Mouse (Mus musculus) olfactory bulb, adult 2 months (tissue): ENCODE results near the gene Furin. TPM values are rescaled to one million over a fixed set of nuclear protein-coding genes. Genes with fewer than 3 reads are reported as not detected.

Experiments
- H3K27ac ChIP-seq: fragments of 200-500 bp; 2 replicates; pipeline ENCODE4 v1.5.1; 2012; ENCODE audit warnings: low read depth, low read length; ENCODE audit not compliant: insufficient read depth
- H3K4me1 ChIP-seq: fragments of 200-500 bp; 2 replicates; pipeline ENCODE4 v1.6.1; 2012; ENCODE audit warnings: low read length; ENCODE audit not compliant: control insufficient read depth, insufficient read depth
- H3K4me3 ChIP-seq: fragments of 200-500 bp; 2 replicates; pipeline ENCODE4 v1.5.1; 2012; ENCODE audit warnings: mild to moderate bottlenecking, low read depth, low read length, moderate library complexity; ENCODE audit not compliant: insufficient read depth
- CTCF ChIP-seq: fragments of 200-500 bp; IDR thresholded peaks from 2 replicates; pipeline ENCODE4 v1.5.1; 2012; ENCODE audit warnings: low read depth, mild to moderate bottlenecking, low read length, moderate library complexity; ENCODE audit not compliant: insufficient read depth
- POLR2A ChIP-seq: fragments of 200-500 bp; IDR thresholded peaks from 2 replicates; pipeline ENCODE4 v1.6.1; 2012; ENCODE audit warnings: mild to moderate bottlenecking, low read depth, low read length, moderate library complexity; ENCODE audit not compliant: insufficient read depth
- WGBS: fragments of 180-500 bp; shearing (Covaris S2); methylation state at CpG from one replicate; pipeline ENCODE4 v1.1.7; 2018; 5-methylcytosine and 5-hydroxymethylcytosine counted together
- polyA plus RNA-seq: library from polyadenylated mRNA; stranded (reverse); fragments of >200 nt; gene quantifications from 2 replicates; pipeline ENCODE4 v1.2.4, GENCODE M21; 2012; ENCODE audit warnings: low replicate concordance; ENCODE audit not compliant: missing spikeins, insufficient read depth, insufficient read length

The Furin gene
- polyA plus RNA-seq, 1 experiment: not detected

DNA sequence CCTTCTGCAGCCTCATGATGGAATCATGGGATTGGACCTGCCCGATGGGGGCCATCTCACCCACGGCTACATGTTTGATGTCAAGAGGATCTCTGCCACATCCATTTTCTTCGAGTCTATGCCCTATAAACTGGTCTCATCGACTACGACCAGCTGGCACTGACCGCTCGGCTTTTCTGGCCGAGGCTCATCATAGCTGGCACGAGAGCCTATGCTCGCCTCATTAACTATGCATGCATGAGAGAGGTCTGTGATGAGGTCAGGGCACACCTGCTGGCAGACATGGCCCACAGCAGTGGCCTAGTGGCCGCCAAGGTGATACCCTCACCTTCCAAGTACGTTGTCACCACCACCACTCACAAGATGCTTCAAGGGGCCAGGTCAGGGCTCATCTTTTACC, 24.4 kb upstream of the Furin start:
- TF ChIP-seq CTCF (no peak), POLR2A (no peak)
- WGBS: 90% methylated on average over 12 of the region's 12 CpGs
- no peak overlapping the region for H3K4me3 ChIP-seq
- H3K4me1 ChIP-seq: no peaks in the 10 kb centered on the region
- no peak overlapping the region for H3K27ac ChIP-seq

DNA sequence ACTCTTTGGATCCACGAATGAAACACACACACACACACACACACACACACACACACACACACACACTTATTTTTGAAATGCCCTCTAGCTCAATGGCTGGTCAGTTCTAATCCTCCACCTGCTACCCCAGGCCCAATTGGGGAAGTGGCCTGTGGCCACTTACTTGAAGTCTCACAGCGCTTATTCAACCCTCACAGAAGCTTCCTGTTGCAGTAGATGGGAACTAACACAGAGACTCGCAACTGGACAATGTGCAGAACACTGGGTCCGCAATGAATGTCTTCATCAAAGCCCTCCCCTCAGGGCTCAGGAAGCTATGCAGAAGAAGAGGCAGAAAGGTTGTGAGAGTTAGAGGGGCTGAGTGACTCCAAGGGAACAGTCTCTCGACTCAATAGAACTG, 22.5 kb upstream of the Furin start:
- peaks cover 3% of the 10 kb centered on the region for H3K4me1 ChIP-seq
- H3K4me3 ChIP-seq: no peak overlapping the region
- no peak overlapping the region for H3K27ac ChIP-seq
- WGBS: 88% methylated on average over 5 of the region's 5 CpGs
- TF ChIP-seq POLR2A (no peak), CTCF (no peak)

- H3K4me3 ChIP-seq: no peak overlapping the region
- H3K27ac ChIP-seq: no peak overlapping the region
- peaks cover 3% of the 10 kb centered on the region for H3K4me1 ChIP-seq
- WGBS: 81% methylated on average over 7 of the region's 7 CpGs
- no peak for TF ChIP-seq POLR2A
- no peak for TF ChIP-seq CTCF
Measured at GRCm38 (mm10) chr7:80426363-80426762, 21.1 kb upstream of the Furin start.

DNA sequence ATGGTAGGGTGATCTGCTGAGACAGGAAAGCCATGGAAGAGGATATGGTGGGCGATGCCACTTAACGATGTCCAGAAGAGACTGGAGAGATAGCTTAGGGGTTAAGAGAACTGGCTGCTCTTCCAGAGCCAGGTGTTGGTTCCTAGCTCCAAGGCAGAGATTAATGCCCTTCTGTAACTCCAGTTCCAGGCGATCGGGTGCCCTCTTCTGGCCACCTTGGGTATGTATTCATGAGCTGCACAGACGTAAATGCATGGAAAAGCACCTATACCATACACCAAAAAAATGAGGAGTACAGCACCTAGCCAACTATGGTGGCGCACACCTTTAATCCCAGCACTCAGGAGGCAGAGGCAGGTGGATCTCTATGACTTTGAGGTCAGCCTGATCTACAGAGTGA, 19.5 kb upstream of the Furin start:
- H3K4me3 ChIP-seq: no peak overlapping the region
- no peak overlapping the region for H3K27ac ChIP-seq
- H3K4me1 ChIP-seq: peaks cover 3% of the 10 kb centered on the region
- WGBS: 93% methylated on average over 6 of the region's 6 CpGs
- no peak for TF ChIP-seq POLR2A

DNA sequence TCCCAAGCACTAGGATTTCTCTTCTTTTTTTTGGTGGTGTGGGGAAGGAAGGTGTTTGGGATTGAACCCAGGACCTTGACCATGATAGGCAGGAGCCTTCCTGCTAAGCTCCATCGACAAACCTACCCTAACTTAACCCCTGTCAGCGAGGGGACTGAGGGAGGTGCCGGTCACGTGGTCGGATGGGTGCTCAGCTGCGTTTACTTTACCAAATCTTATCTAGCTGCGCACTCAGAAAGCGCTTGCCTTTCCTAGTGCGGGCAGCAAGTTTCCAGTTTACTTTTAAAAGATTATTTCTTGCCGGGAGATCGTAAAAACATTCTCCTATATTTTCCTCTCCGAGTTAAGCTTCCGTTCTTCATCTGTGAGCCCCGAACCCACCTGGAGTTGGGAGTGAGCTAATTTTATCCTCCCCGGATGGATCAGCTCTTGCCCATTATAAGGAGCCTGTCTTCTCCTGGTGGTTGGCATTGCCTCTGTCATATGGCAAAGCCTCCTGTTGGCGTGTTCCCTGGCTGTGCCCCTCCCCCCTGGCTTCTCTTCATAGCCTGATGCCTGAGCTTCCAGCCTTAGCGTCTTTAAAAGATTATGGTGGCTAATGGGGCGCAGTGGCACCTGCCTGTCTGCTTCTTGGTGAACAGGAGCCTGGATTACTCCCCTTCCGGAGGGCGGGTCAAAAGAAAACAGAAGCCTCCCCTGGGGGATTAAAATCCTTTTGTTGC, 17.7 kb upstream of the Furin start:
- 20% methylated on average over 20 of the region's 20 CpGs for WGBS
- no peak overlapping the region for H3K27ac ChIP-seq
- H3K4me3 ChIP-seq: no peak overlapping the region
- H3K4me1 ChIP-seq: peaks cover 3% of the 10 kb centered on the region
- TF ChIP-seq CTCF (no peak), POLR2A (no peak)

DNA sequence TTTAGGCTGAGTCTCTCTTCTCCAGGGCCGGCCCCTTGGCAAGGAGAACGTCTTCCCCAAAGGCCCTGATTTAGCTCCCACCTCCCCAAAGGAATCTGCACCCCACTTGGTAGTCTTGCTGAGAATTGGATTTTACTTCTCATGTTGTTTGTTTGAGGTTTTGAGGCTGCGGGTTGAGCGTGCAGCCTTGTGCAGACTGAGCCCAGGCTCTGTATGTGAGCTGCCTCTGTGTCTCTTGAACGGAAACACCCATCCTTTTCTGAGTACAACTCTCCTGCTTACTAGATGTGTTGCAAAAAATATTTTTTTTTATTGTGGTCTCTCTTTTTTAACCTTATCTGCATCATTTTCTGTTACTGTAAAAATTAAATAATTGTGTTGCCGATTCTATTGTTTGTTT, 16.3 kb upstream of the Furin start:
- WGBS: 92% methylated on average over 6 of the region's 6 CpGs
- Histone ChIP-seq H3K4me3 (no peak overlapping the region), H3K4me1 (peaks cover 3% of the 10 kb centered on the region), H3K27ac (no peak overlapping the region)
- TF ChIP-seq CTCF (no peak), POLR2A (no peak)

DNA sequence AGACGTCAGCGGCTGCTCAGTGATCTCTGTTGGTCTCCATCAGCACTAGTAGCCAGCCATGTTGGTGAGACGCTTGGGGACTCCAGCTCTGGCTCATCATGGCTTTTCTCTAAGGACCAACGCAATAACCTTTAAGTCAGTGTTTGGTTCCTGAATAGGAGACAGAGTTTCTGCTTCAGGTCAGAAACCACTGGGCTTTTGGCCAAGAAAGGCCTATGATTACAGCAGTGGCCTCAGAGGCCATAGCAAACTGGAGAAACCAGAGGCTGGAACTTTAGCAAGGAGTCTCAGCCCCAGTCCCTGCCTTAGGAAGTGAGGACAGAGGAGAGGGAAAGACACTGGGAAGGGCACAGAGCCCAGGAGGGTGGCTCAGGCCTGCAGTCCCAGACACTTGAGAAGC, 15.3 kb upstream of the Furin start:
- TF ChIP-seq POLR2A (no peak), CTCF (no peak)
- WGBS: 93% methylated on average over 4 of the region's 4 CpGs

DNA sequence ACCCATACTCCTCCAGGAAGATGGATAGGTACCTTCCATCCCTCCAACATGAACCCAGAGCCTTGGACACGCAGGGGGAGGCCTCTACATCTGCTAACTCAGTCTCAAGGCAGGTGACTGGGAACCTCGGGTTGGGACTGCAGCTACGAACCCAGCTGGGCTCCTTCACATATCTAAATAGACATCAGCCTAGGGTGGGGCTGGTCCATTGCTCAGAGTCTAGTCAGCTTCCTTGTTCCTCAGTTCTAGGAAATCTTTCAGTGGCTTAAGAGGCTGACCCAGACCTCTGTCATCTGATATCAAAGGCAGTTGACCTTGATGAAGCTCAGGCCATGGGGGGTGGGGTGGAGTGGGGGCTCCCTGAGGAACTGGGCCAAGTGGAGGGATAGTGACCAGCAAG, 14.0 kb upstream of the Furin start:
- Histone ChIP-seq H3K4me1 (peaks cover 3% of the 10 kb centered on the region), H3K27ac (no peak overlapping the region), H3K4me3 (no peak overlapping the region)
- no peak for TF ChIP-seq CTCF
- no peak for TF ChIP-seq POLR2A
- 86% methylated on average over 3 of the region's 3 CpGs for WGBS

More for the DNA sequence above, 15.3 kb upstream of the Furin start:
- no peak overlapping the region for H3K4me3 ChIP-seq
- H3K4me1 ChIP-seq: peaks cover 3% of the 10 kb centered on the region
- no peak overlapping the region for H3K27ac ChIP-seq

GRCm38 (mm10) chr7:80418036-80418435, 12.8 kb upstream of the Furin start:
- 80% methylated on average over 3 of the region's 3 CpGs for WGBS
- Histone ChIP-seq H3K4me1 (peaks cover 5% of the 10 kb centered on the region), H3K27ac (no peak overlapping the region), H3K4me3 (no peak overlapping the region)
- TF ChIP-seq POLR2A: no peak
- TF ChIP-seq CTCF: no peak

- Histone ChIP-seq H3K4me3 (no peak overlapping the region), H3K4me1 (peaks cover 4% of the 10 kb centered on the region; the same call in 1 of the 2 replicates), H3K27ac (no peak overlapping the region)
- TF ChIP-seq POLR2A (no peak), CTCF (no peak)
Measured at GRCm38 (mm10) chr7:80417601-80418000, 12.4 kb upstream of the Furin start.
